Mouse (Mus musculus): ENCODE data around the gene Hba-a1. TPM values are rescaled to one million over a fixed set of nuclear protein-coding genes. Genes with fewer than 3 reads are reported as not detected.
"Not testable (repeated sequence)": the region's sequence is repeated elsewhere in the genome, so short reads cannot be mapped to it uniquely, and the experiment has no call there.

Gene Hba-a1
- polyA plus RNA-seq, 1 experiment from 2014 or later, result 3,406 TPM

GRCm38 (mm10) chr11:32285031-32285775 is 1.9 kb downstream of the Hba-a1 start:
- H3K9ac ChIP-seq (replicated peaks), result no peak overlapping the region
- WGBS, result 83% methylated on average over 7 of the region's 7 CpGs
- no peak overlapping the region for H3K4me2 ChIP-seq (replicated peaks)
- H3K9me3 ChIP-seq, result no peaks in the 10 kb centered on the region
- ATAC-seq (ENCODE audit: low FRiP score, low read depth), result no peak
- peaks cover 20% of the 10 kb centered on the region for H3K27me3 ChIP-seq
- no peaks in the 10 kb centered on the region for H3K4me1 ChIP-seq
- no peak overlapping the region for H3K4me3 ChIP-seq
- no peaks in the 10 kb centered on the region for H3K36me3 ChIP-seq
- H3K27ac ChIP-seq (replicated peaks), result no peak overlapping the region

- H3K27me3 ChIP-seq, result peaks cover 20% of the 10 kb centered on the region
- H3K4me1 ChIP-seq; H3K36me3 ChIP-seq; ATAC-seq (ENCODE audit: low FRiP score, low read depth); H3K4me3 ChIP-seq; H3K4me2 ChIP-seq (replicated peaks); H3K9ac ChIP-seq (replicated peaks); H3K9me3 ChIP-seq; H3K27ac ChIP-seq (replicated peaks): not testable (repeated sequence)
Observed at GRCm38 (mm10) chr11:32285887-32286286, 2.6 kb downstream of the Hba-a1 start.

- H3K4me2 ChIP-seq (replicated peaks), result peak within 1 kb of the TSS; percentile 49
- H3K4me3 ChIP-seq, result peak within 1 kb of the TSS; percentile 27; the same call in 1 of the 2 replicates
- not testable (repeated sequence) for H3K4me1 ChIP-seq; H3K9me3 ChIP-seq; H3K9ac ChIP-seq (replicated peaks); H3K36me3 ChIP-seq; H3K27ac ChIP-seq (replicated peaks)
- ATAC-seq (ENCODE audit: low FRiP score, low read depth), result peak; percentile 72; the same call in 1 of the 2 replicates
- WGBS, result 25% methylated on average over 32 of the region's 33 CpGs
- H3K27me3 ChIP-seq, result peaks cover 14% of the 10 kb centered on the region
Observed at GRCm38 (mm10) chr11:32286695-32287492, 3.6 kb downstream of the Hba-a1 start, which contains the start of gene Hbq1b. TSS of gene Hbq1b (plus strand) at chr11:32286965.

- Histone ChIP-seq H3K36me3 (no peaks in the 10 kb centered on the region), H3K9me3 (no peaks in the 10 kb centered on the region), H3K27me3 (peaks cover 14% of the 10 kb centered on the region), H3K4me1 (no peaks in the 10 kb centered on the region), H3K9ac (replicated peaks) (no peak overlapping the region), H3K4me2 (replicated peaks) (no peak overlapping the region), H3K4me3 (no peak overlapping the region), H3K27ac (replicated peaks) (no peak overlapping the region)
- 66% methylated on average over 9 of the region's 9 CpGs for WGBS
- ATAC-seq (ENCODE audit: low FRiP score, low read depth), result no peak
Observed at GRCm38 (mm10) chr11:32287493-32287825, 4.1 kb downstream of the Hba-a1 start.

- not testable (repeated sequence) for H3K4me1 ChIP-seq
- WGBS, result 82% methylated on average over 4 of the region's 4 CpGs
Observed at GRCm38 (mm10) chr11:32292819-32293218, 9.5 kb downstream of the Hba-a1 start.

GRCm38 (mm10) chr11:32293479-32293878 is 10.2 kb downstream of the Hba-a1 start:
- H3K4me1 ChIP-seq; H3K27ac ChIP-seq (replicated peaks); H3K9me3 ChIP-seq; H3K4me2 ChIP-seq (replicated peaks); H3K9ac ChIP-seq (replicated peaks); H3K27me3 ChIP-seq; H3K4me3 ChIP-seq; H3K36me3 ChIP-seq; ATAC-seq (ENCODE audit: low FRiP score, low read depth): not testable (repeated sequence)
- 77% methylated on average over 3 of the region's 3 CpGs for WGBS

More at GRCm38 (mm10) chr11:32292819-32293218, 9.5 kb downstream of the Hba-a1 start:
- not testable (repeated sequence) for H3K9me3 ChIP-seq; H3K4me2 ChIP-seq (replicated peaks); H3K4me3 ChIP-seq; ATAC-seq (ENCODE audit: low FRiP score, low read depth); H3K9ac ChIP-seq (replicated peaks); H3K27ac ChIP-seq (replicated peaks); H3K36me3 ChIP-seq
- peaks cover 13% of the 10 kb centered on the region for H3K27me3 ChIP-seq

GRCm38 (mm10) chr11:32296203-32296602 is 12.9 kb downstream of the Hba-a1 start, which contains the start of gene Hba-a2:
TSS of gene Hba-a2 (plus strand) at chr11:32296489.
- ATAC-seq (ENCODE audit: low FRiP score, low read depth); H3K4me2 ChIP-seq (replicated peaks); H3K4me1 ChIP-seq; H3K27ac ChIP-seq (replicated peaks); H3K9me3 ChIP-seq; H3K4me3 ChIP-seq; H3K9ac ChIP-seq (replicated peaks); H3K36me3 ChIP-seq: not testable (repeated sequence)
- no CpG with 5 or more reads among the region's 4 CpGs for WGBS
- H3K27me3 ChIP-seq, result peaks cover 14% of the 10 kb centered on the region

- not testable (repeated sequence) for H3K27ac ChIP-seq (replicated peaks); H3K4me1 ChIP-seq; H3K4me3 ChIP-seq; H3K36me3 ChIP-seq; H3K4me2 ChIP-seq (replicated peaks); H3K9me3 ChIP-seq; ATAC-seq (ENCODE audit: low FRiP score, low read depth); H3K9ac ChIP-seq (replicated peaks)
- peaks cover 24% of the 10 kb centered on the region for H3K27me3 ChIP-seq
- WGBS, result 62% methylated on average over 2 of the region's 2 CpGs
Observed at GRCm38 (mm10) chr11:32297417-32297816, 14.1 kb downstream of the Hba-a1 start.

GRCm38 (mm10) chr11:32297866-32298531 is 14.7 kb downstream of the Hba-a1 start:
- no peak overlapping the region for H3K9ac ChIP-seq (replicated peaks)
- WGBS, result 86% methylated on average over 1 of the region's 1 CpGs
- H3K4me1 ChIP-seq, result no peaks in the 10 kb centered on the region
- no peak overlapping the region for H3K27ac ChIP-seq (replicated peaks)
- H3K36me3 ChIP-seq, result no peaks in the 10 kb centered on the region
- H3K27me3 ChIP-seq, result peaks cover 24% of the 10 kb centered on the region
- no peak for ATAC-seq (ENCODE audit: low FRiP score, low read depth)
- no peak overlapping the region for H3K4me2 ChIP-seq (replicated peaks)
- H3K4me3 ChIP-seq, result no peak overlapping the region
- H3K9me3 ChIP-seq, result no peaks in the 10 kb centered on the region

- Histone ChIP-seq H3K9me3 (no peaks in the 10 kb centered on the region), H3K4me2 (replicated peaks) (no peak overlapping the region), H3K9ac (replicated peaks) (no peak overlapping the region), H3K27ac (replicated peaks) (no peak overlapping the region), H3K27me3 (peaks cover 24% of the 10 kb centered on the region), H3K36me3 (no peaks in the 10 kb centered on the region), H3K4me1 (no peaks in the 10 kb centered on the region), H3K4me3 (no peak overlapping the region)
- WGBS, result 94% methylated on average over 2 of the region's 2 CpGs
- no peak for ATAC-seq (ENCODE audit: low FRiP score, low read depth)
Observed at GRCm38 (mm10) chr11:32298532-32298918, 15.2 kb downstream of the Hba-a1 start.

GRCm38 (mm10) chr11:32299865-32300264 is 16.6 kb downstream of the Hba-a1 start, which contains the start of gene Hbq1a:
TSS of gene Hbq1a (plus strand) at chr11:32300069.
- not testable (repeated sequence) for H3K4me1 ChIP-seq; H3K9ac ChIP-seq (replicated peaks); H3K36me3 ChIP-seq; H3K9me3 ChIP-seq; H3K27ac ChIP-seq (replicated peaks)
- WGBS, result 7% methylated on average over 16 of the region's 16 CpGs
- Histone ChIP-seq H3K4me2 (replicated peaks) (peak within 1 kb of the TSS; percentile 48), H3K27me3 (peaks cover 19% of the 10 kb centered on the region), H3K4me3 (peak within 1 kb of the TSS; percentile 22; the same call in 1 of the 2 replicates)
- ATAC-seq (ENCODE audit: low FRiP score, low read depth), result peak; percentile 63
